Mouse (Mus musculus): ENCODE measurements around the gene Lrp10.
A peak's percentile ranks its signal among the peaks of the same experiment; 100 is the strongest.

Gene Lrp10

GRCm38 (mm10) chr14:54463959-54464292, at the start of gene Lrp10:
Gene Lrp10 (plus strand): TSS chr14:54464137.
- DNase-seq (ENCODE audit: low read depth, low spot score) = peak; percentile 89

- DNase-seq (ENCODE audit: low read depth, low spot score) = peak; percentile 91
Measured at GRCm38 (mm10) chr14:54415241-54416020, 48.5 kb upstream of the Lrp10 start.

- DNase-seq (ENCODE audit: low read depth, low spot score) = peak; percentile 58
Measured at GRCm38 (mm10) chr14:54416229-54416775, 47.6 kb upstream of the Lrp10 start.

GRCm38 (mm10) chr14:54416830-54417229, 47.1 kb upstream of the Lrp10 start:
- no peak for DNase-seq (ENCODE audit: low read depth, low spot score)

- peak; percentile 94 for DNase-seq (ENCODE audit: low read depth, low spot score)
Measured at GRCm38 (mm10) chr14:54417623-54418081, 46.3 kb upstream of the Lrp10 start, which contains the start of gene Slc7a7. Gene Slc7a7 (minus strand): TSS chr14:54417780.

GRCm38 (mm10) chr14:54421014-54421413, 42.9 kb upstream of the Lrp10 start:
- no peak for DNase-seq (ENCODE audit: low read depth, low spot score)

GRCm38 (mm10) chr14:54423406-54423805, 40.5 kb upstream of the Lrp10 start:
- DNase-seq (ENCODE audit: low read depth, low spot score) = no peak

GRCm38 (mm10) chr14:54424634-54425033, 39.3 kb upstream of the Lrp10 start:
- no peak for DNase-seq (ENCODE audit: low read depth, low spot score)

- DNase-seq (ENCODE audit: low read depth, low spot score) = no peak
Measured at GRCm38 (mm10) chr14:54425540-54425939, 38.4 kb upstream of the Lrp10 start.

GRCm38 (mm10) chr14:54426003-54426688, 37.8 kb upstream of the Lrp10 start:
- DNase-seq (ENCODE audit: low read depth, low spot score) = no peak

GRCm38 (mm10) chr14:54426689-54427398, 37.1 kb upstream of the Lrp10 start, which contains the start of gene Mrpl52:
Gene Mrpl52 (plus strand): TSS chr14:54426909.
- peak; percentile 89 for DNase-seq (ENCODE audit: low read depth, low spot score)

GRCm38 (mm10) chr14:54427696-54428095, 36.2 kb upstream of the Lrp10 start:
- no peak for DNase-seq (ENCODE audit: low read depth, low spot score)

GRCm38 (mm10) chr14:54428421-54428820, 35.5 kb upstream of the Lrp10 start:
- DNase-seq (ENCODE audit: low read depth, low spot score) = no peak

GRCm38 (mm10) chr14:54429332-54430093, 34.4 kb upstream of the Lrp10 start:
- no peak for DNase-seq (ENCODE audit: low read depth, low spot score)

GRCm38 (mm10) chr14:54430406-54431145, 33.4 kb upstream of the Lrp10 start:
- no peak for DNase-seq (ENCODE audit: low read depth, low spot score)

GRCm38 (mm10) chr14:54431334-54432077, 32.4 kb upstream of the Lrp10 start, which contains the start of gene Mmp14:
Gene Mmp14 (plus strand): TSS chr14:54431612.
- DNase-seq (ENCODE audit: low read depth, low spot score) = no peak

- DNase-seq (ENCODE audit: low read depth, low spot score) = no peak
Measured at GRCm38 (mm10) chr14:54432078-54432836, 31.7 kb upstream of the Lrp10 start.

- no peak for DNase-seq (ENCODE audit: low read depth, low spot score)
Measured at GRCm38 (mm10) chr14:54432837-54433830, 30.8 kb upstream of the Lrp10 start.
